Mouse (Mus musculus) C2C12 (cell line): ENCODE measurements around the gene Atxn7.

Experiments
- CEBPB ChIP-seq: IDR thresholded peaks from one replicate; pipeline ENCODE4 v1.6.1; 2011; ENCODE audit warnings: low read depth, mild to moderate bottlenecking, control low read depth, moderate library complexity
- CTCF ChIP-seq: IDR thresholded peaks from one replicate; pipeline ENCODE4 v1.5.1; 2011; ENCODE audit not compliant: control insufficient read depth, insufficient read depth, insufficient read length
- FOSL1 ChIP-seq: IDR thresholded peaks from one replicate; pipeline ENCODE4 v1.8.0; 2011; ENCODE audit warnings: mild to moderate bottlenecking, low read length; ENCODE audit not compliant: poor library complexity, insufficient read depth, severe bottlenecking
- MAX ChIP-seq: IDR thresholded peaks from one replicate; pipeline ENCODE4 v1.6.1; 2011; ENCODE audit warnings: mild to moderate bottlenecking, control low read depth
- MYOD1 ChIP-seq: IDR thresholded peaks from one replicate; pipeline ENCODE4 v1.6.1; 2011; ENCODE audit warnings: low read depth; ENCODE audit not compliant: control insufficient read depth, insufficient read length
- MYOG ChIP-seq: IDR thresholded peaks from one replicate; pipeline ENCODE4 v1.6.1; 2011; ENCODE audit not compliant: control insufficient read depth, insufficient read length; ENCODE audit errors: extremely low read depth
- USF1 ChIP-seq: IDR thresholded peaks from one replicate; pipeline ENCODE4 v1.6.1; 2011; ENCODE audit warnings: low read depth, mild to moderate bottlenecking, control low read depth, moderate library complexity

DNA sequence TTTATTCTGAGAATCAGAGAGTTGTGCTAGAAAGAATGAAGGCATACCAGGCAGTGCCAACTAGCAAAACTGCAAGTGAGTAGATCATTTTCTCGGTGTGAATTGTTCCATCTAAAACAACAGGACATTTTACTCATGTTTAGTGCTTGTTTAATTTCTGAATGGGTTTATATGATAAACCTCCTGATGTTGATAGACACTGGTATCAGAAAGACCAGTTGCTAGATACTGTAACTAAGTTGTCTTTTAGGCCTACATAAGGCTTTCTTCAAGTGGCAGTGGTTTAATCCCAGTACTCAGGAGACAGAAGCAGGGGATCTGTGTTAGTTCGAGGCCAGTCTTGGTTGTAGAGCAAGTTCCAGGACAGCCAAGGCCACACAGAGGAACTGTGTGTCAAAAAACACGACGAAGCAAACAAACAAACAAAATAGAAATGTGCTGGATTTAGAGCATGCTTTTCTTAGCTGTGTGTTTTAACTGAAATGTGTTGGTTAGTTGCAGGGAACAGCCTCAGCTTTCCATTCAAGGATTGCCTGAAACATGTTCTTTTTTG is 125.5 kb downstream of the Atxn7 start:
- TF ChIP-seq MAX (no peak), CTCF (no peak), USF1 (no peak), FOSL1 (no peak), CEBPB (no peak), MYOD1 (no peak), MYOG (no peak)
